Mouse (Mus musculus) MEL (cell line): ENCODE results near the gene Gpx1. TPM values are rescaled to one million over a fixed set of nuclear protein-coding genes. Genes with fewer than 3 reads are reported as not detected.

Experiments used
- DNase-seq: peaks from one replicate; pipeline ENCODE4 v3.0.0; 2011; ENCODE audit warnings: low read depth, low spot score
- H3K27ac ChIP-seq: 2 replicates; pipeline ENCODE4 v1.5.1; 2012; ENCODE audit warnings: low read depth, mild to moderate bottlenecking, control low read depth, low read length, moderate library complexity; ENCODE audit not compliant: control insufficient read depth
- H3K27me3 ChIP-seq, 2 experiments: fragments of 150-350 bp in 1 of 2; sonication (generic) in 1 of 2; 2 replicates each; pipeline ENCODE4 v1.6.1; 2012; ENCODE audit warnings: low read length in 2 of 2, mild to moderate bottlenecking in 2 of 2, improper control_type of control experiment in 1 of 2, moderate library complexity in 1 of 2; ENCODE audit not compliant: insufficient read depth in 2 of 2, control insufficient read depth in 1 of 2
- H3K36me3 ChIP-seq, 2 experiments: 2 replicates each; pipeline ENCODE4 v1.6.1; 2012 to 2014; ENCODE audit warnings: low read length in 2 of 2, improper control_type of control experiment in 1 of 2, inconsistent platforms in 1 of 2, mild to moderate bottlenecking in 1 of 2; ENCODE audit not compliant: insufficient read depth in 2 of 2, control insufficient read depth in 1 of 2
- H3K4me1 ChIP-seq, 2 experiments: fragments of 150-350 bp in 1 of 2; sonication (generic) in 1 of 2; 2 replicates each; pipeline ENCODE4 v1.6.1; 2012; ENCODE audit warnings: low read length in 2 of 2, improper control_type of control experiment in 1 of 2, mild to moderate bottlenecking in 1 of 2; ENCODE audit not compliant: insufficient read depth in 2 of 2, control insufficient read depth in 1 of 2
- H3K4me3 ChIP-seq, 2 experiments: fragments of 150-350 bp in 1 of 2; sonication (generic) in 1 of 2; 2 replicates each; pipeline ENCODE4 v1.5.1; 2012; ENCODE audit warnings: low read depth in 2 of 2, low read length in 2 of 2, mild to moderate bottlenecking in 2 of 2, moderate library complexity in 2 of 2, control low read depth in 1 of 2, improper control_type of control experiment in 1 of 2; ENCODE audit not compliant: control insufficient read depth in 1 of 2, insufficient read depth in 1 of 2
- H3K79me2 ChIP-seq: 2 replicates; pipeline ENCODE4 v1.6.1; 2012; ENCODE audit warnings: mild to moderate bottlenecking, low read length, moderate library complexity; ENCODE audit not compliant: control insufficient read depth, poor library complexity, insufficient read depth
- H3K9ac ChIP-seq: 2 replicates; pipeline ENCODE4 v1.6.1; 2012; ENCODE audit warnings: low read depth, mild to moderate bottlenecking, control low read depth, low read length, moderate library complexity; ENCODE audit not compliant: control insufficient read depth, poor library complexity, severe bottlenecking
- H3K9me3 ChIP-seq: fragments of 150-350 bp; sonication (generic); replicated peaks from 2 replicates; pipeline ENCODE4 v1.6.1; 2012; ENCODE audit warnings: mild to moderate bottlenecking, low read length, improper control_type of control experiment, moderate library complexity; ENCODE audit not compliant: insufficient read depth
- BHLHE40 ChIP-seq: IDR thresholded peaks from 2 replicates; pipeline ENCODE4 v1.6.1; 2012; ENCODE audit warnings: low read depth, mild to moderate bottlenecking, inconsistent platforms, low read length, improper control_type of control experiment, borderline replicate concordance
- CHD1 ChIP-seq: IDR thresholded peaks from 2 replicates; pipeline ENCODE4 v1.6.1; 2012; ENCODE audit warnings: low read depth, mild to moderate bottlenecking, inconsistent platforms, low read length, improper control_type of control experiment
- CHD2 ChIP-seq: IDR thresholded peaks from 2 replicates; pipeline ENCODE4 v1.6.1; 2011; ENCODE audit warnings: low read length, improper control_type of control experiment
- CTCF ChIP-seq, 3 experiments: IDR thresholded peaks in 2 of 3; conservative IDR thresholded peaks in 1 of 3; 2 replicates each; pipeline ENCODE4 v1.5.1; 2011 to 2012; ENCODE audit warnings: low read length in 3 of 3, low read depth in 2 of 3, mild to moderate bottlenecking in 2 of 3, improper control_type of control experiment in 1 of 3, inconsistent platforms in 1 of 3, mixed read lengths in 1 of 3, moderate library complexity in 1 of 3; ENCODE audit not compliant: control insufficient read depth in 1 of 3, insufficient read depth in 1 of 3, poor library complexity in 1 of 3, severe bottlenecking in 1 of 3
- E2F4 ChIP-seq: IDR thresholded peaks from 2 replicates; pipeline ENCODE4 v1.6.1; 2011; ENCODE audit warnings: low read depth, low read length, improper control_type of control experiment, borderline replicate concordance
- EP300 ChIP-seq, 2 experiments: IDR thresholded peaks; 2 replicates each; pipeline ENCODE4 v1.6.1; 2011; ENCODE audit warnings: improper control_type of control experiment in 2 of 2, low read length in 2 of 2, low read depth in 1 of 2, mild to moderate bottlenecking in 1 of 2
- GABPA ChIP-seq: IDR thresholded peaks from 2 replicates; pipeline ENCODE4 v1.6.1; 2012; ENCODE audit warnings: low read depth, mild to moderate bottlenecking, inconsistent platforms, low read length, improper control_type of control experiment, moderate library complexity
- HCFC1 ChIP-seq: IDR thresholded peaks from 2 replicates; pipeline ENCODE4 v1.6.1; 2012; ENCODE audit warnings: low read depth, mild to moderate bottlenecking, inconsistent platforms, low read length, improper control_type of control experiment, moderate library complexity
- JUND ChIP-seq: IDR thresholded peaks from 2 replicates; pipeline ENCODE4 v1.6.1; 2011; ENCODE audit warnings: low read depth, mild to moderate bottlenecking, improper control_type of control experiment, low read length
- MAFK ChIP-seq: IDR thresholded peaks from 2 replicates; pipeline ENCODE4 v1.6.1; 2011; ENCODE audit warnings: low read depth, mild to moderate bottlenecking, low read length, improper control_type of control experiment, borderline replicate concordance
- MAX ChIP-seq: IDR thresholded peaks from 2 replicates; pipeline ENCODE4 v1.6.1; 2011; ENCODE audit warnings: low read length, improper control_type of control experiment
- MAZ ChIP-seq: IDR thresholded peaks from 2 replicates; pipeline ENCODE4 v1.6.1; 2012; ENCODE audit warnings: low read depth, mild to moderate bottlenecking, inconsistent platforms, low read length, improper control_type of control experiment
- MEF2A ChIP-seq: IDR thresholded peaks from 2 replicates; pipeline ENCODE4 v1.6.1; 2014; ENCODE audit warnings: low read depth, mild to moderate bottlenecking, inconsistent platforms, low read length, improper control_type of control experiment; ENCODE audit not compliant: poor library complexity, insufficient replicate concordance, severe bottlenecking; ENCODE audit errors: extremely low read depth
- MXI1 ChIP-seq: IDR thresholded peaks from 2 replicates; pipeline ENCODE4 v1.6.1; 2011; ENCODE audit warnings: mild to moderate bottlenecking, low read depth, low read length, improper control_type of control experiment
- MYB ChIP-seq: IDR thresholded peaks from 2 replicates; pipeline ENCODE4 v1.6.1; 2011; ENCODE audit warnings: mild to moderate bottlenecking, low read depth, low read length, improper control_type of control experiment
- MYC ChIP-seq: IDR thresholded peaks from 2 replicates; pipeline ENCODE4 v1.6.1; 2011; ENCODE audit warnings: low read depth, mild to moderate bottlenecking, low read length, improper control_type of control experiment, moderate library complexity
- NELFE ChIP-seq: IDR thresholded peaks from 2 replicates; pipeline ENCODE4 v1.6.1; 2011; ENCODE audit warnings: low read depth, low read length, improper control_type of control experiment
- NRF1 ChIP-seq: IDR thresholded peaks from 2 replicates; pipeline ENCODE4 v1.6.1; 2014; ENCODE audit warnings: low read depth, mild to moderate bottlenecking, inconsistent platforms, low read length, improper control_type of control experiment, moderate library complexity; ENCODE audit not compliant: poor library complexity, insufficient read depth, severe bottlenecking
- POLR2A ChIP-seq, 2 experiments: IDR thresholded peaks; 2 replicates each; pipeline ENCODE4 v1.6.1; 2011 to 2012; ENCODE audit warnings: low read length in 2 of 2, mild to moderate bottlenecking in 2 of 2, control low read depth in 1 of 2, improper control_type of control experiment in 1 of 2, low read depth in 1 of 2, moderate library complexity in 1 of 2; ENCODE audit not compliant: control insufficient read depth in 1 of 2, insufficient read depth in 1 of 2, poor library complexity in 1 of 2
- POLR2AphosphoS5 ChIP-seq: IDR thresholded peaks from 2 replicates; pipeline ENCODE4 v1.6.1; 2012; ENCODE audit warnings: low read depth, borderline replicate concordance, mild to moderate bottlenecking, inconsistent platforms, low read length, moderate library complexity, mixed read lengths
- RCOR1 ChIP-seq: IDR thresholded peaks from 2 replicates; pipeline ENCODE4 v1.6.1; 2012; ENCODE audit warnings: low read depth, mild to moderate bottlenecking, inconsistent platforms, low read length, improper control_type of control experiment
- TAL1 ChIP-seq: IDR thresholded peaks from 2 replicates; pipeline ENCODE4 v1.6.1; 2012; ENCODE audit warnings: mild to moderate bottlenecking, inconsistent platforms, low read length, moderate library complexity, mixed read lengths
- TBP ChIP-seq: IDR thresholded peaks from 2 replicates; pipeline ENCODE4 v1.8.0; 2011; ENCODE audit warnings: low read depth, low read length, improper control_type of control experiment
- TCF12 ChIP-seq: IDR thresholded peaks from 2 replicates; pipeline ENCODE4 v1.6.1; 2014; ENCODE audit warnings: low read depth, mild to moderate bottlenecking, inconsistent platforms, low read length, improper control_type of control experiment, moderate library complexity
- UBTF ChIP-seq: IDR thresholded peaks from 2 replicates; pipeline ENCODE4 v1.6.1; 2012; ENCODE audit warnings: low read depth, mild to moderate bottlenecking, inconsistent platforms, low read length, improper control_type of control experiment, moderate library complexity, borderline replicate concordance; ENCODE audit not compliant: insufficient read depth
- USF1 ChIP-seq: IDR thresholded peaks from 2 replicates; pipeline ENCODE4 v1.6.1; 2014; ENCODE audit warnings: low read depth, mild to moderate bottlenecking, inconsistent platforms, low read length, improper control_type of control experiment, moderate library complexity
- USF2 ChIP-seq, 2 experiments: IDR thresholded peaks; 2 replicates each; pipeline ENCODE4 v1.6.1; 2011 to 2012; ENCODE audit warnings: improper control_type of control experiment in 2 of 2, low read length in 2 of 2, borderline replicate concordance in 1 of 2, inconsistent platforms in 1 of 2, low read depth in 1 of 2, mild to moderate bottlenecking in 1 of 2; ENCODE audit not compliant: insufficient read depth in 1 of 2
- ZKSCAN1 ChIP-seq: IDR thresholded peaks from 2 replicates; pipeline ENCODE4 v1.6.1; 2012; ENCODE audit warnings: low read depth, mild to moderate bottlenecking, inconsistent platforms, low read length, improper control_type of control experiment, moderate library complexity
- ZMIZ1 ChIP-seq: IDR thresholded peaks from 2 replicates; pipeline ENCODE4 v1.6.1; 2012; ENCODE audit warnings: low read depth, mild to moderate bottlenecking, inconsistent platforms, low read length, improper control_type of control experiment, moderate library complexity
- ZNF384 ChIP-seq: IDR thresholded peaks from 2 replicates; pipeline ENCODE4 v1.6.1; 2012; ENCODE audit warnings: low read depth, mild to moderate bottlenecking, inconsistent platforms, low read length, improper control_type of control experiment
- polyA plus RNA-seq, 2 experiments: library from polyadenylated mRNA; stranded (reverse) in 1 of 2; unstranded in 1 of 2; fragments of >175 nt in 1 of 2; fragments of >200 nt in 1 of 2; gene quantifications; 2 replicates each; pipeline versions ENCODE4 v1.2.1 to v1.2.4; 2012; ENCODE audit warnings: low replicate concordance in 2 of 2, low read depth in 1 of 2; ENCODE audit not compliant: insufficient read length in 2 of 2, insufficient read depth in 1 of 2, missing spikeins in 1 of 2
- total RNA-seq: library from RNA; depleted of rRNA; stranded (reverse); fragments of 300-350 nt; gene quantifications from 2 replicates; pipeline ENCODE4 v1.2.3, GENCODE M21; 2012

The Gpx1 gene
- total and polyA plus RNA-seq, 3 experiments: 1,085 to 1,351 (median 1,266) TPM

DNA sequence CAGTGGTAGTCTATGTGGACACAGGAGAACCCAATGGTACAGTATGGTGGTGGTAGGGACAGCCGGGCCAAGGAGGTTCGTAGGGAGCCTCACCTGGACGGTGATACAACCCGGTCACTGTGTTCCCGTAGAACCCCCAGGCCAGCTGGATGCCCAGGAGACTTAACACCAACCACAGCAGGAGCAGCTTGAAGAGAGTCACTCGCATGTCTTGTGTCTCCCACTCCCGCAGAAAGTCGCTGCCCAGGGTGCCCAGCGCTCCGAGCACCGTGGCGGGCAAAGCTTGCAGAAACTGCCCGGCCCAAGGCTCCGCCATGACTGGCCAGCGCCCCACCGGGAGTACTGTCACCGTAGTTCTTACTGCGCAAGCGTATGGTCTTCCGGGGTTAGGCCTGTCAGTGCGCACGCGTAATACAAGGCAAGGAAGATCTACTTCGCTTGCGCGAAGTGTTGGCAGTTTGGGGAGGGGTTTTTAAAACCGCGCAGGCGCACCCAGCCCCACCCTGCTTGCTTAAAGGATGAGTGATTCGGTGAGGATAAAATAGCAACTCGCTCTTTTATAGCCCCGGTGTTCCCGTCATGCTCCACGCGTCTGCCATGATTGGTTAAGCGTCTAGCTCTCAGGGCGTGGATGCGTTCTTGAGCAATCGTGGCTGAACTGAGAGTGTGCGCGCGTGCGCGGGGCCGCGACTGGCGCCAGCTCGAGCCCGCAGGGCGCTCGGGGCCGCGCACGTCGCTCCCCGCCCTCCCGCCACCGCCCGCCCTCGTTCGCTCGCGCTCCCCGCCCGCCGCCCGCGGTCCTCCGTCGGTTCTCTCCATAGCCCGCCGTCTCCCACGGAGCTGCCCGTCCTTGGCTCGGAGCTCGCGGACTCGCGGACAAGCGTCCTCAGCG, 32.8 kb upstream of the Gpx1 start, which contains the start of the genes Rhoa and Tcta (continued):
- TF ChIP-seq CHD2 (no peak), MAFK (no peak), MYC (peak; percentile 73), HCFC1 (peak; percentile 82), GABPA (no peak), JUND (no peak), CTCF (IDR thresholded peaks at IDR 0.05 in 2 of 3, conservative IDR thresholded peaks at IDR 0.05 in 1 of 3; ENCODE audit: control insufficient read depth in 1 of 3, insufficient read depth in 1 of 3, low read depth in 2 of 3, low read length in 3 of 3, poor library complexity in 1 of 3, severe bottlenecking in 1 of 3) (no peak), MAX (no peak; the same call in 1 of the 2 replicates), UBTF (no peak)
- TF ChIP-seq, all 39 proteins: peak for 14

DNA sequence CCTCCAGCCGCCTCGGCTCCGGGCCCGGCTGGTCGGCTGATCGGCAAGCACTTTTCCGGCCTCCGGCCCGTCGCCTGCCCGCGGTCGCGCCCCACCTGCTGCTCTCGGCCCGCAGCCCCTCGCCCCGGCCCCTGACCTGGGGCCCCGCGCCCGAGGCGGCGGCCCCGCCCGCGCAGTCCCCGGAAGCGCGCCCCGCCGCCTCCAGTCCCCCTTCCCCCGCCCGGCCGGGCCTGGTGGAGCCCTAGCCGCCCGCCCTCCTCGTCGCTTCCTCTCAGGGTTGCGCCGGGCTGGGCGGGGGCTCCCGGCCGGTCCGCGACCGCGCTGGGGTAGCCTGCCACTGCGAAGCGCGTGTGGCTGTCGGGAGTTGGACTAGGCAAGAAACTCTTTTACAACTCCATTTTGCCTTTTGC, 32.1 kb upstream of the Gpx1 start:
- H3K27ac ChIP-seq: peak overlapping the region; percentile 99
- H3K36me3 ChIP-seq: peaks cover 2 to 42% of the 10 kb centered on the region in 2 experiments; a peak in 3 of 4 replicates
- H3K79me2 ChIP-seq: peaks cover 54% of the 10 kb centered on the region
- peak overlapping the region; percentile 87 to 98 for H3K4me3 ChIP-seq
- peak; percentile 81 for DNase-seq
- H3K9me3 ChIP-seq: no peaks in the 10 kb centered on the region
- H3K4me1 ChIP-seq: peaks cover 4 to 21% of the 10 kb centered on the region in 2 experiments; a peak in 3 of 4 replicates
- H3K27me3 ChIP-seq: no peaks in the 10 kb centered on the region
- peak overlapping the region; percentile 99 for H3K9ac ChIP-seq
- no peak for TF ChIP-seq MYB
- TF ChIP-seq MYC: no peak
- no peak for TF ChIP-seq ZKSCAN1
- no peak; the same call in none of the 2 replicates for TF ChIP-seq HCFC1
- no peak for TF ChIP-seq NELFE
- TF ChIP-seq BHLHE40: no peak
- no peak for TF ChIP-seq CTCF (IDR thresholded peaks at IDR 0.05 in 2 of 3, conservative IDR thresholded peaks at IDR 0.05 in 1 of 3; ENCODE audit: control insufficient read depth in 1 of 3, insufficient read depth in 1 of 3, low read depth in 2 of 3, low read length in 3 of 3, poor library complexity in 1 of 3, severe bottlenecking in 1 of 3)
- TF ChIP-seq TAL1: no peak
- TF ChIP-seq MEF2A: no peak
- no peak for TF ChIP-seq E2F4
- TF ChIP-seq NRF1: 0 out of 2 replicates have a peak, but pooled peaks have one; percentile 27
- no peak for TF ChIP-seq POLR2AphosphoS5
- no peak for TF ChIP-seq CHD1
- peak; percentile 93; the same call in 1 of the 2 replicates for TF ChIP-seq MAZ
- TF ChIP-seq ZMIZ1: no peak
- no peak for TF ChIP-seq GABPA
- TF ChIP-seq UBTF: peak; percentile 97; the same call in 1 of the 2 replicates
- no peak for TF ChIP-seq ZNF384
- no peak for TF ChIP-seq TBP
- TF ChIP-seq POLR2A (IDR thresholded peaks at IDR 0.05; ENCODE audit: control insufficient read depth in 1 of 2, insufficient read depth in 1 of 2, low read depth in 1 of 2, low read length in 2 of 2, poor library complexity in 1 of 2): peak in 1 of 2 experiments; percentile 9; a peak in 1 of 4 replicates
- peak in 1 of 2 experiments; percentile 23; a peak in 3 of 4 replicates for TF ChIP-seq EP300 (IDR thresholded peaks at IDR 0.05; ENCODE audit: low read depth in 1 of 2, low read length in 2 of 2)
- no peak for TF ChIP-seq RCOR1
- no peak for TF ChIP-seq JUND
- no peak for TF ChIP-seq TCF12
- TF ChIP-seq USF1: no peak
- TF ChIP-seq USF2 (IDR thresholded peaks at IDR 0.05; ENCODE audit: borderline replicate concordance in 1 of 2, insufficient read depth in 1 of 2, low read depth in 1 of 2, low read length in 2 of 2): no peak
- peak; percentile 74; the same call in 1 of the 2 replicates for TF ChIP-seq MXI1
